Mouse (Mus musculus) midbrain, embryonic 13.5 days (tissue): ENCODE data around the gene Gm26897. TPM values are rescaled to one million over a fixed set of nuclear protein-coding genes. Genes with fewer than 3 reads are reported as not detected.

Experiments used
- ATAC-seq: fragments of 200-750 bp; cut with Nextera tagmentation; 2 replicates; pipeline ENCODE4 v1.8.0; 2017; ENCODE audit warnings: mild to moderate bottlenecking, moderate TSS enrichment, moderate library complexity
- H3K27ac ChIP-seq: fragments of 300-500 bp; sonication (generic); 2 replicates; pipeline ENCODE4 v1.5.1; 2015; ENCODE audit warnings: inconsistent platforms, mild to moderate bottlenecking, moderate library complexity
- H3K27me3 ChIP-seq: fragments of 300-500 bp; sonication (generic); 2 replicates; pipeline ENCODE4 v1.6.1; 2015; ENCODE audit warnings: mild to moderate bottlenecking, inconsistent platforms
- H3K36me3 ChIP-seq: fragments of 300-500 bp; sonication (generic); 2 replicates; pipeline ENCODE4 v1.6.1; 2015; ENCODE audit warnings: mild to moderate bottlenecking, inconsistent platforms
- H3K4me1 ChIP-seq: fragments of 300-500 bp; sonication (generic); replicated peaks from 2 replicates; pipeline ENCODE4 v1.6.1; 2015; ENCODE audit warnings: inconsistent platforms
- H3K4me2 ChIP-seq: fragments of 300-500 bp; sonication (generic); replicated peaks from 2 replicates; pipeline ENCODE4 v1.6.1; 2015; ENCODE audit warnings: moderate library complexity, mild to moderate bottlenecking, inconsistent platforms
- H3K4me3 ChIP-seq: fragments of 300-500 bp; sonication (generic); replicated peaks from 2 replicates; pipeline ENCODE4 v1.5.1; 2015; ENCODE audit warnings: mild to moderate bottlenecking, inconsistent platforms
- H3K9ac ChIP-seq: fragments of 300-500 bp; sonication (generic); replicated peaks from 2 replicates; pipeline ENCODE4 v1.6.1; 2015; ENCODE audit warnings: mild to moderate bottlenecking, inconsistent platforms
- H3K9me3 ChIP-seq: fragments of 300-500 bp; sonication (generic); 2 replicates; pipeline ENCODE4 v1.6.1; 2016; ENCODE audit warnings: mild to moderate bottlenecking, inconsistent platforms
- WGBS: fragments of 180-500 bp; shearing (Covaris S2); methylation state at CpG from one replicate; pipeline ENCODE4 v1.1.7; 2015; 5-methylcytosine and 5-hydroxymethylcytosine counted together
- polyA plus RNA-seq: library from polyadenylated mRNA; unstranded; fragments of >200 nt; fragmentation: Nextera tagmentation; extraction: Ambion mirVana; gene quantifications from 2 replicates; pipeline ENCODE4 v1.2.1, GENCODE M21; 2015

Gm26897 gene
- polyA plus RNA-seq, 1 experiment from 2014 or later = not detected

- H3K9me3 ChIP-seq = no peaks in the 10 kb centered on the region
- no peaks in the 10 kb centered on the region for H3K36me3 ChIP-seq
- H3K4me3 ChIP-seq = no peak overlapping the region
- H3K27me3 ChIP-seq = no peaks in the 10 kb centered on the region
- no peak overlapping the region for H3K4me2 ChIP-seq
- H3K27ac ChIP-seq = peak overlapping the region; percentile 35; the same call in 1 of the 2 replicates
- peaks cover 19% of the 10 kb centered on the region for H3K4me1 ChIP-seq
- no peak for ATAC-seq
- 72% methylated on average over 5 of the region's 5 CpGs for WGBS
- no peak overlapping the region for H3K9ac ChIP-seq
Measured at GRCm38 (mm10) chr5:111778093-111778492, 44.4 kb downstream of the Gm26897 start.

- Histone ChIP-seq H3K4me2 (no peak overlapping the region), H3K27me3 (no peaks in the 10 kb centered on the region), H3K27ac (no peak overlapping the region), H3K4me3 (no peak overlapping the region), H3K4me1 (peaks cover 6% of the 10 kb centered on the region; the same call in 1 of the 2 replicates), H3K36me3 (no peaks in the 10 kb centered on the region), H3K9me3 (no peaks in the 10 kb centered on the region), H3K9ac (no peak overlapping the region)
- WGBS = 89% methylated on average over 10 of the region's 10 CpGs
- no peak for ATAC-seq
Measured at GRCm38 (mm10) chr5:111779776-111780485, 46.2 kb downstream of the Gm26897 start.
